Mouse (Mus musculus) thymus, adult 18-20 months (tissue): ENCODE measurements around the gene Clmp.
"Not testable (repeated sequence)": the region's sequence is repeated elsewhere in the genome, so short reads cannot be mapped to it uniquely, and the experiment has no call there.

ENCODE experiments used
- DNase-seq, 2 experiments: peaks; one replicate each; pipeline ENCODE4 v3.0.0; 2022; ENCODE audit warnings: mixed read lengths in 2 of 2

The Clmp gene

GRCm38 (mm10) chr9:40780892-40781725 is 95.3 kb downstream of the Clmp start:
- no peak for DNase-seq

GRCm38 (mm10) chr9:40781726-40782581 is 96.2 kb downstream of the Clmp start:
- peak; percentile 26 to 29 for DNase-seq

GRCm38 (mm10) chr9:40783641-40784373 is 98.0 kb downstream of the Clmp start:
- DNase-seq, result peak; percentile 56 to 73

GRCm38 (mm10) chr9:40784374-40784967 is 98.7 kb downstream of the Clmp start:
- no peak for DNase-seq

- no peak for DNase-seq
Observed at GRCm38 (mm10) chr9:40785452-40785851, 99.7 kb downstream of the Clmp start.

GRCm38 (mm10) chr9:40786820-40787219 is 101.1 kb downstream of the Clmp start:
- DNase-seq, result not testable (repeated sequence)

- DNase-seq, result no peak
Observed at GRCm38 (mm10) chr9:40791864-40792633, 106.3 kb downstream of the Clmp start.

- no peak for DNase-seq
Observed at GRCm38 (mm10) chr9:40793581-40793980, 107.8 kb downstream of the Clmp start.

GRCm38 (mm10) chr9:40794251-40794650 is 108.5 kb downstream of the Clmp start:
- DNase-seq, result no peak

GRCm38 (mm10) chr9:40794926-40795325 is 109.2 kb downstream of the Clmp start:
- DNase-seq, result no peak

GRCm38 (mm10) chr9:40795562-40795961 is 109.8 kb downstream of the Clmp start:
- no peak for DNase-seq

GRCm38 (mm10) chr9:40796054-40796453 is 110.3 kb downstream of the Clmp start:
- DNase-seq, result no peak

GRCm38 (mm10) chr9:40798247-40798960 is 112.6 kb downstream of the Clmp start:
- no peak for DNase-seq

GRCm38 (mm10) chr9:40799112-40799511 is 113.3 kb downstream of the Clmp start:
- no peak for DNase-seq

- DNase-seq, result peak; percentile 44 to 60
Observed at GRCm38 (mm10) chr9:40799837-40800501, 114.2 kb downstream of the Clmp start.

- DNase-seq, result peak; percentile 100
Observed at GRCm38 (mm10) chr9:40800675-40801612, 115.2 kb downstream of the Clmp start, which contains the start of gene Hspa8. Hspa8 (plus strand) TSS chr9:40800984.

- peak in 1 of 2 experiments; percentile 13 for DNase-seq
Observed at GRCm38 (mm10) chr9:40801614-40802532, 116.1 kb downstream of the Clmp start.

- DNase-seq, result not testable (repeated sequence)
Observed at GRCm38 (mm10) chr9:40802533-40802875, 116.7 kb downstream of the Clmp start.
